Mouse (Mus musculus): ENCODE measurements around the gene Cxcl10. TPM values are rescaled to one million over a fixed set of nuclear protein-coding genes. Genes with fewer than 3 reads are reported as not detected.
A peak's percentile ranks its signal among the peaks of the same experiment; 100 is the strongest.

Gene Cxcl10
- 10 to 100 TPM; 18.3 to 32.3 (median 19.9) TPM for polyA plus RNA-seq (2017; shearing (Covaris generic))

DNA sequence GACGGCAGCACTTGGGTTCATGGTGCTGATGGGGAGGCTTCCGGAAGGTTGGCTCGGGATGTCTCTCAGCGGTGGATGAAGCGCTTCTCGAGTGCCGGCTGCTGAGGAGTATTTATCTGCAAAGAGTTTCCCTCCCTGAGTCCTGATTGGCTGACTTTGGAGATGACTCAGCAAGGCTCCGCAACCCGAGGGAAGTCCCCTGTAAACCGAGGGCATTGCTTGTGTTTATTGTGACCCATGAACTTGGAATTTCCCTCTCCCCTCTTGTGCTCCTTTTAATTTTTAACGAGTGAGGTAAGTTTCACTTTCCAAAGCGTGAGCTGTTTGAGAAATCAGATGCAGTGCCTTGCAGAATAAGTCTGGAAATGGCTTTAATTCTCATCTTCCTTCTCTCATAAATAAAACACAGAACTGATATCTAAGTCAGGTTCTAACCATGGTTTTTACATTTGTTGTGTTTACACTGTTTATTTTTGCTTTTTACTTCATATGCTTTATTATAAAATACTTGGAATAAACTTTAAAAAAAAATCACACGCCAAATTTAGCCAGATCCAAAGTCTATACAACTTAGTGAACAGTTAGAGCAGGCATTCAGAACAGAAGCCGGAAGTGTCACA is at the start of gene Cxcl10:
Cxcl10 (minus strand) TSS at position 96 of the 620 bp plus-strand sequence.
- peak; percentile 90 for ATAC-seq

DNA sequence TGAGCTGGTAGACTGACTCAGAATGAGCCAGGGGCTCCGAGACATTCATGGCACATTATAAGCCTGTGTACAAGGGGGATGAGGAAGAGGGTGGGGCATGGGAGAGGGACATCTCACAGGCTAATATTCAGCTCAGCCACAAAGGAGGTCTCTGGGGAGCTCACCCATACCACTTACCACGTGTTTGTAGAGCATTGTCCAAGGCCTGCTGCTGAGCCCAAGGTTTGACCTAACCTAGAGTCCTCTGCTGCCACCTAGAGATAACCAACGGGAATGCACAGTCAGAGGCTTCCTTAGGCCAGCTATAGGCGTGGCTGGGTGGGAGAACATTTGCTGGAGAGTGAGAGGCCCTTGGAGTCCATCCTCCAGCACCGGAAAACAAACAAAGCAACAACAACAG is 49.5 kb upstream of the Cxcl10 start:
- peak; percentile 93 for ATAC-seq

DNA sequence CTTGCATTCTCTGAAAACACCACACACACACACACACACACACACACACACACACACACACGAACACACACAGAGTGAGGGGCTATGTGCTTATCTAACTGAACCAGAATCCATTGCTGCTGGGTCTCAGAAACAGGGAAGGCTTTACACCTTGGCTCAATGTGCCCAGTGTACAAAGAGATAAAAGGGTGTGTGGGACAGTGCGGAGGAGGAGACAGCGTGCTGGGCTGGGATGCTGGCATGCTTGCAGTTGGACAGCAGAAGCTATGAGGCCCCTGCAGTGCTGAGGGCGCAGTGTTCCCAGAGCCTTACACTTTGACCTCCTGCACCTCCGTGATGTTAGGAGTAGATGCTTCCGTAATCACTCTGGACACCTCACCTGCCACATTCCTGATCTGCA is 47.8 kb upstream of the Cxcl10 start:
- ATAC-seq, result no peak

DNA sequence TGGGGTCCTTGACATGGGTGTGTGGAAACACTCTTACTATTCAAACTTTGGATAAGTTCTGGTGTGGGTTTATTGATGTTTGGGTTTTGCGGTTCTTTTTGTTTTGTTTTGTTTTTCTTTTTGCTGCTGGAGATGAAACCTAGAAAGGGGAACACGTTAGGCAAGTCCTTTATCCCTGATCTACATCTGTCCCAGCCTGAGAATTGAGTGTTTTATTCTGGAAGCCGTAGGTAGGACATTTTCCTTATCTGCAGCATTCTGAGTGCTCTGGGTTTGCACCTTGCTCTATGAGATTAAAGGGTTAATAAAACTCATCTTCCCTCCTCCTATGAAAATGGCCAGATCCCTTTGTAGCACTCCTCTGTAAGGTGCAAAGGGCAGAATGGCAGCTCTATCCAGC is 47.1 kb upstream of the Cxcl10 start:
- ATAC-seq, result no peak

DNA sequence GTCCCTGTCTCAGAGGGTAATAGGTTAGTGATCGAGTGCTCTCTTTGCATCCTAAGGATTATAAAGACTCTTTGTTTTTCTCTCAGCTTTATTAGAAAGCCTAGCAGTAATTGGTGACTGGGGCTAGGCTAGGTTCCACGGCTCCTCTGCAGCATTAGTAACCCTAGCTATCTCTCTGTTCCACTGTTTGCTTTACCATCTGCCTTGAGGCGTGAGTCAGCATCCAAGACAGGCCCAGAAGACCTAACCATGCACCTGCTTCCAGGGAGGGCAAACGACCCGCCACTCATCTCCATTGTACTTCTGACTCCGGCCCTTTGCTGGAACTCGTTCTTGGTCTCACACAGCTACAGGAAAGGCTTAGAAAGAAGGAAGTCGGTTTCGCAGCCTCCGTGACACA is 45.2 kb upstream of the Cxcl10 start:
- no peak for ATAC-seq

DNA sequence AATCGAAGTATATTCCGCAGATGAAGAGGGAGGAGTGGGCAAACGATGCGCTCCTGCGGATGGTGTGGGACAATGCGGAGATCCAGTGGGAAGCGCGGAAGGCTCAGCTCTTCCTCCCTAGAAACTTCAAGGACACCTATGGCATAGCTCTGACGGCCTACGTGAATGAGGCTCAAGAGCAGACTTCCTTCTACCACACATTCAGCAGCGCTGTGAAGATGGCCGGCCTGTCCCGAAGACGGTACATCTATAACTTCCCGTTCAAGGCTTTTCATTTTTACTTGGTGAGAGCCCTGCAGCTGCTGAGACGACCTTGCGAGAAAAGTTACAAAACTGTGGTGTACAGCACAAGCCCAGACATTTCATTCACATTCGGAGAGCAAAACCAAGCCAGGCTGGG is 43.9 kb upstream of the Cxcl10 start:
- ATAC-seq, result peak; percentile 71

DNA sequence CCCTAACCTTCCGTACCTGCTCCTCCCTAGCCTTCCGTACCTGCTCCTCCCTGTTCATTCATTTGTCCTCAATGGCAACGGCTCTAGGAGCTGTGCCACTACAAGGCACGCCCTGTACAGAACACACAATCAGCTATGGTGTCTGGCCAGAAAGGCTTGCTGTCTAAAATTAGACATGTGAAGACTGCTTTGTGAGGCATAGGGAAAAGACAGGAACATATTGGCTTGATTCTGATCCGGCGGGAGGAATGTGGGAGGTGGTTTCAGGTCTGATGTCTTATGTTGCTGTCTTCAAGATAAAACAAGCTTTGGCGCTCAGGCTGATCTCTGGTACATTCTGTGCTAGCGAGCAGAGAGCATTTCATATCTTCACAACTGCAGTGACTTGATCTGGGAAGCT is 41.9 kb upstream of the Cxcl10 start:
- no peak for ATAC-seq

DNA sequence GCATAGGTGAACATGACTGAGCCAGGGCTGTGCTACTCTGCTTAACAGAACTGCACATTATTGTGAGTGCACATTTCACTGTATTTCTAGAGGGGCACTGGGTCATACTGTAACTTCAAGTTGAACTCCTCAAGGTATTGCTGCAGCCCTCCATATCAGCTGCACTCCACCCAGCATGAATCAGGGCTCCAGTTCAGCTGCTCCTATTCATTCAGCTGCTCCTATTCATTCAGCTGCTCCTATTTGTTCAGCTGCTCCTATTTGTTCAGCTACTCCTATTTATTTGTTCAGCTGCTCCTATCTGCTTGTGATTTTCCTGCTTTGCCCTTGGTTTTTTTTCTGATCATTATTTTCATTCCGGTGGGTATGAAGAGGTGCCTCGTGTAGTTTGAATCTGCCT is 41.3 kb upstream of the Cxcl10 start:
- ATAC-seq, result no peak

DNA sequence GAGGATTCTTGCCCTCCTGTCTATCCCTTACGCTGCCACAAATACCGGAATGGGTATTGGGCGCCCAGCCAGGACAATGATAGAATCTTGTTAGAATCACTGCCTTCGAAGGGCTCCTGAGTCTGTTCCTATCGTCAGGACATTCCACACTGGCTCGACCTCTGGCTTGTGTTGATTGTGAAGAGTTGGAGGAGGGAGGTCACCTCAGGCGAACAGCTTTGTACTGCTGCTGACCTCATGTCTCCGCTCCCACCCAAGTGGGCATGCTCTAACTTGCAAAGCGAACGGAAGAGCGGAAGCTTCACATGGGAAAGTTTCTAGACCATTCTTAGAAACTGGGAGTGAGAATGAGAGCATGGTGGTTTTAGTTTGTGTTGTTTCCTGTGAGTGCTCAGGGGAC is 38.7 kb upstream of the Cxcl10 start:
- no peak for ATAC-seq

DNA sequence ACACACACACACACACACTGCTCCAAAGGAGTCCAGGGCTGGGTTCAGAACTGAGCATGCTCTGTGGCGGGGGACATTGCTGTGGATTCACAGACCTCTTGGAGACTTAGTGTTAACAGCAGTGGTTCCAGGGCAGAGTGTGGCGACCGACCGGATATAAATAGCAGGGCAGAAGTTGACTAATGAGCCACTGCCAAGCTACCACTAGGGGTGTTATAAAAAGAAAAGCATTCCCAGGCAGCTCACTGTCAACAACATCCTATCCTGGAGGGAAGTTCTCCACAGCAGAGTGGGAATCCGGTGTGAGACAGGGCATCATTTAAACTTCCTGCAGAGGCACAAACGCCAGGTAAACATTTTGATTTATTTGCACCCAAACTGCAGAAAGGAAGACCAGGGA is 38.0 kb upstream of the Cxcl10 start:
- ATAC-seq, result no peak

DNA sequence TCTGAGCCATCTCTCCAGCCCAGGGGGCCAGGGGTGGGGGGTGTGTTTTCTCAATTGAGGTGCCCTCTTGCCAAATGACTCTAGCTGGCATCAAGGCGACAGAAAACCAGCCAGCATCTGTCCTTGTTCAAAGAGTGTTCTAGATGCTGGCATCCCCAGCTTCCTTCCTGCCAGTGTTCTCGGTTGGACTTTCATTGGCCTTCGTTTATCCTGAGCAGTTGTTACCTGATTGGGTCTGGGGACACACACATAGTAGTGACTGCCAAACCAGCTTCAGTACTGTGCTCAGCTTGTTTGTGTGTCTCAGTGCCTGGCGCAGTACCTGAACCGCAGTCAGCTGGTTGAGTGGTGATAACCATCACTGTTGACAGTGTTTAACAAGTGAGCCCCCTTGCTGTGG is 37.4 kb upstream of the Cxcl10 start:
- ATAC-seq, result no peak

DNA sequence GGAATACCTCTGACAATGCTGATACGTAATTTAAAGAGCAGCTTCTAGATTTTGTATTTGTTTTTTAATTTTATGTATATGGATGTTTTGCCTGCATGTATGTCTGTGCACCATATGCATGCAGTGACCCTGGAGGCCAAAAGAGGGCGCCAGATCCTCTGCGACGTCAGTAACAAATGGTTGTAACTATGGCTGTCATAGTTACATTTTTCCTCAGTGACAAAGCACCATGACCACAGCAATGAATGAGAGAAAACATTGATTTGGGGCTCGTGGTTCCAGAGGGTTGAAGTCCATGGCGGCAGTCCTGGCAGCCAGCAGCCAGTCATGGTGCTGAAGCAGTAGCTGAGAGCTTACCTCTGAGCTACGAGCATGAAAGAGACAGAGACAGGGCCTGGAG is 36.2 kb upstream of the Cxcl10 start:
- ATAC-seq, result no peak

DNA sequence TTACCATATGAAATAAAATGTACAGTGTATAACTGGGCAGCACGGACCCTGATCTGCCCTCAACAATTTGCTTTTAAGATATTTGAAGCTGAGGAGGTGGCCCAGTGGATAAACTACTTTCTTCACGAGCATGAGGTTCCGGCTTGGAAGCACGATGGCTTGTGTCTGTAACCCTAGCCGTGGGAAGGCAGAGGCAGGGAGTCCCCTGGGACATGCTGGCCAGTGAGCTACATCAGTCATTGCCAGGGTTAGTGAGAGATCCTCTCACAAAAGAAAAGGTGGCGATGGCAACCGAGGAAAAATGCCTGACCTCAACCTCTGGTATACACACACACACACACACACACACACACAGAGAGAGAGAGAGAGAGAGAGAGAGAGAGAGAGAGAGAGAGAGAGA is 35.1 kb upstream of the Cxcl10 start:
- no peak for ATAC-seq

DNA sequence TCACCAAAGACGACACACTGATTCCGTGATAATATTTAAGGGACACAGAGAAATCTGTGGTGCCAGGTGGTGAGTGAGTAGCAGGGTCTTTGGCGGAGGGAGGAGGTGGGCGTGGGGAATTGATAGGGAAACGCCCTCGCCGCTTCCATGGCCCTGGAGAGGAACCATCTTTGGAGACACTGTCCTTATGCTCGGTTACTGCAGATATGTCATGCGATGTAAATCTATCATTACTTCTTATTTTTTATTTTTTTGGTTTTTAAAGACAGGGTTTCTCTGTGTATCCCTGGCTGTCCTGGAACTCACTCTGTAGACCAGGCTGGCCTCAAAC is 33.6 kb upstream of the Cxcl10 start:
- no peak for ATAC-seq

DNA sequence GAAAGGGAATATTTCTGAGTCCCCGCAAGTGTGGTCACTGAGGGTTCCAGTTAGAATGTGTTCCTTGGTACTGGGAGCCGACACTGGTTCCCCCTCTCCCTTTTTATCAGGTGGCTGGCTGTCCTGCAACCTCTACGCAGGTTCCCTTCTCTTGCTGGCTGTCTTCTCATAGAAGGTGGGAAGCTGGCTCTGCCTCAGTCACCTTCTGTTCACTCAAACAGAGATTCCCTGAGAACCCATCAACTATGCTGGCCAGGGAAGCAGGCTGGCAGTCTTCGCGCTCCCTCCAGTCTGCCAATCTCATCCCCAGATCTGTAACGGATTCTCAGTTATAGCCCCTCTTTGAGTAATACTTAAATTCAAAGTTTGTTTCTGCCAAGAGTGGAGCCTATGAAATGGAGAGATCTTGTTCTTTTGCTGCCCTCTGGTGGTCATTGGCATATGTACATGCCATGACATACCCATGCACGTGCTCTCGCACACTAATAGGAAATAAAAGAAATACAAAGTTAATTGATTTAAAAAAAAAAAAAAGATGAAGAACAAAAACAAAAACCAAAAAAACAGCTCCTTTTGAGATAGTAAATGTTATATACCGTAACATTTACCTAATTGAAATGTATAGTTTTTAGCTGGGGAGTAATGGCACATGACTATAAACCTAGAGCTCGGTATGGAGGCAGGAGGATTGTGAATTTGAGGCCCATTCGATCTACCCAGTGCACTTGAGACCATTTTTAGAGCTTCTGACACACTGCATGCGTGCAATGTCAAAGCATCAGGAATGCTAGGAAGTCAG is 33.1 kb upstream of the Cxcl10 start:
- peak; percentile 93 for ATAC-seq

DNA sequence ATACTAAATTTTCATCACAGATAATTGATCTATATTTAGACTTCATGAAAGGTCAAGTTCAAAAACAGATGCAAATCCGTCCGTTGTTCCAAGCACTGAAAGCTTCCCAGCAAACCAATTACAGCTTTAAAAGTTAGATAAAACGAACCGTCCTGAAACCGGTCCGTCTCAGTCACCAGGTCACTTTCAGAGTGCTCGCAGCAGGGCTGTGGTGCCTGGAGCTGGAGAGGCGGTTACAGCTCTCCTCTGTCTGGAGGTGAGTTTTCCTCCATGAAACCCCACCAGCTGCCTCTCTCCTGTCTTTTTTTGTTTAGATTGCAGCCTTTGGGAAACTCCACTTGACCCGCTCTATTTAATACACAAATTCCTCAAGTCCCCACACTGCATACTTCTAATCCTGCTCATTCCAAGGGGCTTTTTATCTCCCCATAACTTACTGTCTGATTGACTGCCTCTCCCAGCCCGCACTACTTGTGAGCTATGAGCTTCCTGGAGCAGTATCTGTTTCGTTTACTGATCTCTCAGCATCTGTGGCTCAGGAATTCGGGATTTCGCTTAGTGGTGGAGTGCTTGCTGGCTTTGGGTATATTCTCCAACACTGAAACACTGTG is 28.2 kb upstream of the Cxcl10 start:
- no peak for ATAC-seq

DNA sequence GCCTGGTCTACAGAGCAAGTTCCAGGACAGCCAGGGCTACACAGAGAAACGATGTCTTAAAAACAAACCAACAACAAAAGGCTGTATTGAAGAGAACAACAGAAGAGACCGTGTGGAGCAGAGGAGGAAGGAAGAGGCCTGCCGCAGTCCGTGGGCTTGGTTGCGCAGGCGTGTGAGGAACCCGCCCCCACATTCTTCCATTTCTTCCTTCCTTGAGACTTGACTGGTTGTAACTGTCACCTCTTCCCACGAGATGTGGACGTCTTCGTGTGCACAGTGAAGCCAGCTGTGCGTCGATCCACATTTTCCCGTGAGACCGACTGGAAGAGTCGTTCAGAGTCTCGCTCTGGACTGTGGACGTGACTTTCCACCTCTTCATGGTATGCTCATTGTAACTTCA is 26.7 kb upstream of the Cxcl10 start:
- peak; percentile 81 for ATAC-seq

DNA sequence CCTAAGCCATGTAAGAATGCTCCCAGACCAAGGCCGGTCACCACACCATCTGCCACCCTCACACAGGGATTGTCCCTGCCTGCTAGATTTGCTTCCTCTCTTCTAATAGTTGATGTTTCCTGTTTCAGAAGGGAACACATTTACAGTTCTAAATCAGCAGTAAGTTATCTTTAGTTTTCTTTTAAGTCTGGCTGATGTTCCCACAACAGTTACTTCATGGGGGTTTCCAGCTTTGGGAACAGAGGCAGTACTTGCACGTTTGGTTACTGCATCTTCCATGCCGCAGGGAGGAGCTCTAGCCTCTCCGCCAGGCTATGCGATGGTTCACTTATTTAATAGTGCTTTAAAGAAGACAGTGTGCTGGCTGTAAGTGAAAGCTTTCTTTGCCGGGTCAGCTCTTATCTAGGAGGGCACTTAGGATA is 26.0 kb upstream of the Cxcl10 start:
- peak; percentile 64 for ATAC-seq

DNA sequence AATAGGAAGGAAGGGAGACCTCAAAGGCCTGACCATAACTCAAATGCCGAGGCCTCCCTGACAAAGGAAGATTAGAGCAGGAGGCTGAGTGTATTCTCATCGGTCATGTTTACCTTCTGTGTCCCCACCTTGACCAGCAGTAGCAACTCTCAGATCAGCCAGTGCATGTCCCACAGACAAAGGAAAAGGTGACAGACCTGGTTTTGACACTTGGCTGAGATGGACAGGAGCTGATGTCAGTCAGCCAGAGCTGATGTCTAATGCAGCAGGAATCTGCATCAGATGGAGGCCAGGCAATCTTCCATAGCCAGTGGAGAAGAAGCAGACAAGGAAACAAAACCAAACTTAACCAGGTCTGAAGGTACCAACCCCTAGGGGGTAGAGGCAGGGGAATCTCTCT is 23.9 kb upstream of the Cxcl10 start:
- ATAC-seq, result no peak

DNA sequence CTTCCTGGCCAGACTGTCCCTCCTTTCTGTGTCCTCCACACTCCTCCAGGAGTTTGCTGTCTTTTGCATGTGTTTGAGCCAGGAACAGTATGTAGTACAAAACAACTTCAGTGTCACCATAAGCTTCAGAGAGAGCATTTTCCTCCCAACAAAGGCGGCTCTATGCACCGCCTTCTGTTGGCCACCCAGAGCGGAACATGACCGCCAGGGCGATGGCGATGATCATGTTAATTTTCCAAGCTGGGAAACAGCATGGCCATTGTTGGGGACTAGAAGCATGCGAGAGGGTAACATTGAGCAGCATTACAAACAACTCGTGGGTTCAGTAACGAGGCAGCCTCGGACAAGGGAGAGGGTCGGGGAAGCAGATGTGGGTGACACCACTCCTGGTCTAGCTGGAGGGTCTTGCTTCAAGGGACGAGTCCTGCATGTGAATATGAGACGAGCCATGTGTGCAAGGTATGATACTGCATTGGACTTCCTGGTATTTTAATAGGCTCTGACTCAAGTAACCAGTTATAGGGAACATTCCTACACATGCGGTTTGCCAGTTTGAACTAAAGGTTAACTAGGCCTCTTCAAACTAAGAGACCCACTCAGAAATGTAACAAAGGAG is 22.8 kb upstream of the Cxcl10 start:
- ATAC-seq, result no peak

DNA sequence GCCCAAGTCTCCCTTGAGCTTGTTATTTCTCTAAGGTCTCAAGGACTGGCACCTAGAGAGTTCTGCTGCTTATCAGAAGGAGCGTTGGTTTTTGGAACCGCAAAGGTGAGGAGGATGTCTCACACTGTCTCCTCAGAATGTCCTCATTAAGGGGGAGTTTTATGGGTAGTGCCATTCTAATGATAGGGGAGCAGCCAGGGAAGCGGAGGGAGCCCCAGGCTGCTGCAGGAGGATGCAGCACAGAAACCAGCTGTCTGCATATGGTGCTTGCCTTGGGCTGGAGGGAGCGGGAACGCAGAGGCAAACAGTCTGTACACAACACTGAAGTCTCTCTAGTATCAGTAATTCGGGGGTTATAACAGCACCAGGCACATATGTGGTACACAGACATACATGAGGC is 22.2 kb upstream of the Cxcl10 start:
- no peak for ATAC-seq

DNA sequence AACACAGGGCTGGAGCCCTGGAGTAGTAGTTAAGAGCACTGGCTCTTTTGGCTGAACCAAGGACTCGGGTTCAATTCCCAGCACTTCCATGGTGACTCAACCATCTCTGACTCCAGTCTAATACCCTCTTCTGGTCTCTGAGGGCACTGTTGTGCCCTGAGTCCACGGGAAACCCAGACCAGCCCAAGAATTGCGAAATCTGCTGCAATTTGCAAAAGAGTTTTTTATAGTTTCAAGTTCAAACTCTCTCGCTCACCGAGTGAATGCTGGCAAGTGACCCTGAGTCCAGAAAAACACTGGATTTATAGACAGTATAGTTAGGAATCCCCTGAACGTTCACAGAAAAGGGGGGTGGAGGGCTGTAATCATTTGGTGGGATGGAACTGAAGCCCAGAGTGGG is 21.7 kb upstream of the Cxcl10 start:
- ATAC-seq, result no peak

DNA sequence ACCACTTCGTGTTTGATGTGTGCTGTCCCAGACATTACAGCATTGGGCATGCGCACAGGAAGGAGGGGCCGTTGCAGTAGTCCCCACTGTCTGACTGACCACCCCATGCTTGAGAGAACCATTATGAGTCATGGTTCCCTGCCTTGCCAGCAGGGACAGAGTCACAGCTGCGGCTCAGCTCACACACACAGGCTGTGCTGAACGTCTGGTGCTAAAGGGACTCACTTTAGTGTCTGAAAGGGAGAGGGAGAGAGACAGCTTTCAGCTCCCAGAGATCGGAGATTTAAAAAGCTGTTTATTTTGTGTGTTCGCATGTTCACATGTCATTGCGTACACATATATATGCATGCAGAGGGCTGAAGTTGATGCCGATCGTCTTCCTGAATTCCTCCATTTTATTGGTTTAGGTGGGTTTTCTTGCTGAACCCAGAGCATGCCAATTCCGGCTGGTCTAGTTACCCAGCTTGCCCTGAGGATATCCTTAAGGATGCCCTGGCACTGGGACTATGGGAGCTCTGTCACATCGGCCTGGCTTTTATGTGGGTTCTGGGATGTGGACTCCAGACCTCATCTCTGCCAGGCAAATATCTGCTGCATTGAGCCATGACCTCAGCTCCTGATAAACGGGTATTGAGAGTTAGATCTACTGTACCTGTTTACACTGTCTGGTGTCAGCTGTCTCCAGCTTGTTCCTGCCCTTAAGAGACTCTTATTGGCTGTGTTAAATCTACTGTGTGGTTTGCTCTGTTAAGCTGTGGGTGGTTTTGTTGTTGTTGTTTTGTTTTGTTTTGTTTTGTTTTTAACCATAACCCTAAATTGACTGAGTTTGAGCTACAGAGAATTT is 20.7 kb upstream of the Cxcl10 start:
- ATAC-seq, result no peak

All from inflammation-experienced regulatory T-cells, adult 6 months (primary cell).